Mouse (Mus musculus): ENCODE measurements around the gene Sec62. TPM values are rescaled to one million over a fixed set of nuclear protein-coding genes. Genes with fewer than 3 reads are reported as not detected.

Gene Sec62
- polyA plus RNA-seq, 1 experiment from 2014 or later, result 68.2 TPM

GRCm38 (mm10) chr3:30868176-30868575, 75.5 kb downstream of the Sec62 start:
- no peaks in the 10 kb centered on the region for H3K4me1 ChIP-seq (ENCODE audit: control insufficient read depth, insufficient read depth, low read length)
- no peaks in the 10 kb centered on the region for H3K36me3 ChIP-seq (replicated peaks; ENCODE audit: control insufficient read depth, insufficient read depth, low read depth, low read length)
- no peak for DNase-seq (ENCODE audit: low spot score)
- no peak overlapping the region for H3K4me2 ChIP-seq (ENCODE audit: low read depth, low read length)
- no peak overlapping the region for H3K4me3 ChIP-seq (ENCODE audit: low read depth, low read length)
- ATAC-seq (replicated peaks; ENCODE audit: insufficient number of reproducible peaks, low FRiP score, low TSS enrichment, low read depth), result no peak
- no peaks in the 10 kb centered on the region for H3K27me3 ChIP-seq (ENCODE audit: control insufficient read depth, insufficient read depth, low read length)
- 75% methylated on average over 5 of the region's 5 CpGs for WGBS
- H3K27ac ChIP-seq (replicated peaks; ENCODE audit: low read depth, low read length), result no peak overlapping the region
- H3K9me3 ChIP-seq (replicated peaks; ENCODE audit: control insufficient read depth, low read length), result no peaks in the 10 kb centered on the region
- no peak overlapping the region for H3K9ac ChIP-seq (replicated peaks; ENCODE audit: low read length)

DNA sequence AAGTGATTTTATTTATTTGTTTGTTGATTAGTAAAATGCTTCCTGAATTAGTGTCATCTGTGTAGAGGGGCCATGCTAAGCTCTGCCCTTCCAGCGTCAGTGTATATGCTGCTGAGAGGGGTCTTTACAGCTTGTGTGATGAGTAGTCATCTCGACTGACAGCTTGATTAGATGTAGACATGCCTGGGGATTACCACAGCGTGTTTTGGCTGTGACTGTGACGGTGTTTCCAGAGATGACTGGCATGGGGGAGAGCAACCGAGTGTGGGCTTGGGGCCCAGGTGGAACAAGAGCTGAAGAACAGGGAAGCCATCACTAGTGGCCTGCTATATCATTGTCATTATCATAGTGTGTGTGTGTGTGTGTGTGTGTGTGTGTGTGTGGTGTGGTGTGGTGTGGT, 76.0 kb downstream of the Sec62 start:
- H3K9ac ChIP-seq (replicated peaks; ENCODE audit: low read length), result no peak overlapping the region
- H3K4me3 ChIP-seq (ENCODE audit: low read depth, low read length), result no peak overlapping the region
- H3K27ac ChIP-seq (replicated peaks; ENCODE audit: low read depth, low read length), result no peak overlapping the region
- H3K4me2 ChIP-seq (ENCODE audit: low read depth, low read length), result no peak overlapping the region
- no peaks in the 10 kb centered on the region for H3K36me3 ChIP-seq (replicated peaks; ENCODE audit: control insufficient read depth, insufficient read depth, low read depth, low read length)
- 64% methylated on average over 5 of the region's 5 CpGs for WGBS
- H3K4me1 ChIP-seq (ENCODE audit: control insufficient read depth, insufficient read depth, low read length), result no peaks in the 10 kb centered on the region
- ATAC-seq (replicated peaks; ENCODE audit: insufficient number of reproducible peaks, low FRiP score, low TSS enrichment, low read depth), result no peak
- DNase-seq (ENCODE audit: low spot score), result no peak
- H3K27me3 ChIP-seq (ENCODE audit: control insufficient read depth, insufficient read depth, low read length), result no peaks in the 10 kb centered on the region
- no peaks in the 10 kb centered on the region for H3K9me3 ChIP-seq (replicated peaks; ENCODE audit: control insufficient read depth, low read length)

- no peak overlapping the region for H3K4me3 ChIP-seq (ENCODE audit: low read depth, low read length)
- 89% methylated on average over 1 of the region's 1 CpGs for WGBS
- ATAC-seq (replicated peaks; ENCODE audit: insufficient number of reproducible peaks, low FRiP score, low TSS enrichment, low read depth) (no peak), DNase-seq (ENCODE audit: low spot score) (no peak)
- no peaks in the 10 kb centered on the region for H3K4me1 ChIP-seq (ENCODE audit: control insufficient read depth, insufficient read depth, low read length)
- H3K27me3 ChIP-seq (ENCODE audit: control insufficient read depth, insufficient read depth, low read length), result no peaks in the 10 kb centered on the region
- no peak overlapping the region for H3K27ac ChIP-seq (replicated peaks; ENCODE audit: low read depth, low read length)
- H3K9me3 ChIP-seq (replicated peaks; ENCODE audit: control insufficient read depth, low read length), result no peaks in the 10 kb centered on the region
- H3K36me3 ChIP-seq (replicated peaks; ENCODE audit: control insufficient read depth, insufficient read depth, low read depth, low read length), result no peaks in the 10 kb centered on the region
- no peak overlapping the region for H3K9ac ChIP-seq (replicated peaks; ENCODE audit: low read length)
- H3K4me2 ChIP-seq (ENCODE audit: low read depth, low read length), result no peak overlapping the region
These were observed 77.3 kb downstream of the Sec62 start for GRCm38 (mm10) chr3:30869995-30870394.

Other genes with a start within 250 kb of the Sec62 start
- 46.3 and 48.4 TPM in 2 replicates for gene Mecom, start 244.9 kb upstream of the Sec62 start, polyA plus RNA-seq (2014; fragmentation: Nextera tagmentation; extraction: Ambion mirVana)
- gene Actrt3, start 192.9 kb upstream of the Sec62 start, polyA plus RNA-seq (2014; fragmentation: Nextera tagmentation; extraction: Ambion mirVana), result 0.10 and 0.24 TPM in 2 replicates
- gene Mynn, start 190.8 kb upstream of the Sec62 start, polyA plus RNA-seq (2014; fragmentation: Nextera tagmentation; extraction: Ambion mirVana), result 38.7 and 41.6 TPM in 2 replicates
- not detected in 2 replicates for gene Lrriq4, start 148.4 kb upstream of the Sec62 start, polyA plus RNA-seq (2014; fragmentation: Nextera tagmentation; extraction: Ambion mirVana)
- gene Lrrc34, start 145.0 kb upstream of the Sec62 start, polyA plus RNA-seq (2014; fragmentation: Nextera tagmentation; extraction: Ambion mirVana), result 2.6 and 2.7 TPM in 2 replicates
- gene Lrrc31, start 93.0 kb upstream of the Sec62 start, polyA plus RNA-seq (2014; fragmentation: Nextera tagmentation; extraction: Ambion mirVana), result not detected in 2 replicates
- not detected in 2 replicates for gene Samd7, start 46.6 kb upstream of the Sec62 start, polyA plus RNA-seq (2014; fragmentation: Nextera tagmentation; extraction: Ambion mirVana)
- gene Gpr160, start 63.1 kb downstream of the Sec62 start, polyA plus RNA-seq (2014; fragmentation: Nextera tagmentation; extraction: Ambion mirVana), result 1.7 and 3.2 TPM in 2 replicates
- gene Phc3, start 176.5 kb downstream of the Sec62 start, polyA plus RNA-seq (2014; fragmentation: Nextera tagmentation; extraction: Ambion mirVana), result 4.0 and 4.4 TPM in 2 replicates
- gene Prkci, start 202.9 kb downstream of the Sec62 start, polyA plus RNA-seq (2014; fragmentation: Nextera tagmentation; extraction: Ambion mirVana), result 51.4 and 57.1 TPM in 2 replicates

Measured in embryonic facial prominence, embryonic 11.5 days (tissue).